Mouse (Mus musculus): ENCODE data around the gene Zfp110. TPM values are rescaled to one million over a fixed set of nuclear protein-coding genes. Genes with fewer than 3 reads are reported as not detected.

The Zfp110 gene
- 1.4 and 2.0 TPM in 2 replicates for polyA plus RNA-seq (2012)

GRCm38 (mm10) chr7:12834162-12835120 lies at the start of gene Zfp110:
Gene Zfp110 (plus strand): TSS chr7:12834761.

GRCm38 (mm10) chr7:12802866-12803726 lies 31.5 kb upstream of the Zfp110 start, which contains the start of gene Zscan18:
Gene Zscan18 (minus strand): TSS chr7:12803635.

GRCm38 (mm10) chr7:12818521-12819295 lies 15.9 kb upstream of the Zfp110 start, which contains the start of gene Zfp329:
Gene Zfp329 (minus strand): TSS chr7:12818858.

GRCm38 (mm10) chr7:12880911-12881660 lies 46.5 kb downstream of the Zfp110 start, which contains the start of gene Zfp128:
Gene Zfp128 (plus strand): TSS chr7:12881177.

GRCm38 (mm10) chr7:12897655-12898410 lies 63.3 kb downstream of the Zfp110 start, which contains the start of gene Zscan22:
Gene Zscan22 (plus strand): TSS chr7:12897815.

Other genes with a start within 250 kb of the Zfp110 start
- gene Vmn2r53, start 226.0 kb upstream of the Zfp110 start, polyA plus RNA-seq (2012) = under 0.01 and 0.01 TPM in 2 replicates
- not detected in 2 replicates for gene Vmn2r54, start 194.4 kb upstream of the Zfp110 start, polyA plus RNA-seq (2012)
- gene Vmn2r55, start 149.8 kb upstream of the Zfp110 start, polyA plus RNA-seq (2012) = 0.03 TPM in 1 of 2 replicates, not detected in the other
- gene Vmn2r56, start 99.8 kb upstream of the Zfp110 start, polyA plus RNA-seq (2012) = 0.01 TPM in 1 of 2 replicates, not detected in the other
- gene Zscan18, start 31.1 kb upstream of the Zfp110 start, polyA plus RNA-seq (2012) = 2.8 and 5.4 TPM in 2 replicates
- 0.15 and 0.24 TPM in 2 replicates for gene Zfp329, start 15.9 kb upstream of the Zfp110 start, polyA plus RNA-seq (2012)
- 0.24 and 0.38 TPM in 2 replicates for gene Zfp128, start 46.4 kb downstream of the Zfp110 start, polyA plus RNA-seq (2012)
- 2.4 and 3.0 TPM in 2 replicates for gene Zscan22, start 63.1 kb downstream of the Zfp110 start, polyA plus RNA-seq (2012)
- gene Rps5, start 87.5 kb downstream of the Zfp110 start, polyA plus RNA-seq (2012) = 3,057 and 3,219 TPM in 2 replicates
- gene Rnf225, start 92.7 kb downstream of the Zfp110 start, polyA plus RNA-seq (2012) = 2.0 and 2.5 TPM in 2 replicates
- gene Zfp324, start 131.1 kb downstream of the Zfp110 start, polyA plus RNA-seq (2012) = 3.0 and 3.8 TPM in 2 replicates
- 4.6 and 4.9 TPM in 2 replicates for gene Zfp446, start 143.1 kb downstream of the Zfp110 start, polyA plus RNA-seq (2012)
- not detected in 2 replicates for gene Slc27a5, start 163.4 kb downstream of the Zfp110 start, polyA plus RNA-seq (2012)
- 371 and 417 TPM in 2 replicates for gene Trim28, start 164.4 kb downstream of the Zfp110 start, polyA plus RNA-seq (2012)
- gene Zbtb45, start 175.3 kb downstream of the Zfp110 start, polyA plus RNA-seq (2012) = 75.2 and 96.9 TPM in 2 replicates
- 222 and 231 TPM in 2 replicates for gene Chmp2a, start 200.0 kb downstream of the Zfp110 start, polyA plus RNA-seq (2012)
- 259 and 281 TPM in 2 replicates for gene Ube2m, start 203.5 kb downstream of the Zfp110 start, polyA plus RNA-seq (2012)
- 1.3 and 1.6 TPM in 2 replicates for gene Mzf1, start 220.0 kb downstream of the Zfp110 start, polyA plus RNA-seq (2012)

Data from megakaryocyte-erythroid progenitor cell, adult 5 weeks (primary cell).